Mouse (Mus musculus): ENCODE results near the gene Gm28230. TPM values are rescaled to one million over a fixed set of nuclear protein-coding genes. Genes with fewer than 3 reads are reported as not detected.

The Gm28230 gene
- total and polyA plus RNA-seq, 3 experiments, result 0.89 to 1.7 (median 1.1) TPM

- H3K27me3 ChIP-seq (replicated peaks), result no peaks in the 10 kb centered on the region
- dilution Hi-C loops (cut with MboI; ENCODE audit: extremely low pct_ligation_motif_present, extremely low pct_unique_long_range_greater_than_20kb, low sequenced_read_pairs), result no loop called here
- H3K9me3 ChIP-seq (replicated peaks; ENCODE audit: low read length), result peaks cover 21% of the 10 kb centered on the region
- in situ Hi-C loops (cut with MboI; ENCODE audit: low pct_ligation_motif_present, low pct_unique_long_range_greater_than_20kb, low sequenced_read_pairs), result no loop called here
- TF ChIP-seq TCF12 (IDR thresholded peaks at IDR 0.05; ENCODE audit: low read depth, low read length), result no peak
- TF ChIP-seq ZKSCAN1 (IDR thresholded peaks at IDR 0.05; ENCODE audit: borderline replicate concordance, low read depth, low read length), result no peak
- no peak for TF ChIP-seq POLR2AphosphoS2 (IDR thresholded peaks at IDR 0.05; ENCODE audit: low read depth, low read length)
- no peak for TF ChIP-seq POLR2A (IDR thresholded peaks at IDR 0.05; ENCODE audit: low read depth, low read length)
- TF ChIP-seq SIN3A (IDR thresholded peaks at IDR 0.05; ENCODE audit: low read length), result peak; percentile 56
- no peak for TF ChIP-seq PAX5 (IDR thresholded peaks at IDR 0.05; ENCODE audit: low read length)
- TF ChIP-seq KAT2A (IDR thresholded peaks at IDR 0.05; ENCODE audit: insufficient replicate concordance, low read length), result no peak
- no peak for TF ChIP-seq USF2 (conservative IDR thresholded peaks at IDR 0.05; ENCODE audit: low read depth, low read length)
- peak; percentile 59 for TF ChIP-seq MAZ (IDR thresholded peaks at IDR 0.05; ENCODE audit: low read depth, low read length)
- no peak for TF ChIP-seq NRF1 (IDR thresholded peaks at IDR 0.05; ENCODE audit: low read depth, low read length)
- TF ChIP-seq BHLHE40 (IDR thresholded peaks at IDR 0.05; ENCODE audit: low read depth, low read length), result peak; percentile 20; the same call in 1 of the 2 replicates
- TF ChIP-seq JUN (IDR thresholded peaks at IDR 0.05; ENCODE audit: insufficient read depth, low read depth, low read length), result no peak
- TF ChIP-seq RAD21 (IDR thresholded peaks at IDR 0.05; ENCODE audit: low read depth, low read length), result no peak
- no peak for TF ChIP-seq NELFE (IDR thresholded peaks at IDR 0.05; ENCODE audit: low read depth, low read length)
- peak; percentile 21; the same call in 1 of the 2 replicates for TF ChIP-seq EP300 (IDR thresholded peaks at IDR 0.05; ENCODE audit: low read length)
- TF ChIP-seq IRF4 (IDR thresholded peaks at IDR 0.05; ENCODE audit: low read depth, low read length), result 0 out of 2 replicates have a peak, but pooled peaks have one; percentile 53
- TF ChIP-seq SMC3 (IDR thresholded peaks at IDR 0.05; ENCODE audit: low read depth, low read length), result no peak
- 0 out of 2 replicates have a peak, but pooled peaks have one; percentile 28 for TF ChIP-seq UBTF (IDR thresholded peaks at IDR 0.05; ENCODE audit: low read depth, low read length)
- TF ChIP-seq HCFC1 (IDR thresholded peaks at IDR 0.05; ENCODE audit: low read depth, low read length), result no peak
- TF ChIP-seq ZC3H11A (IDR thresholded peaks at IDR 0.05; ENCODE audit: low read depth, low read length), result no peak
- no peak for TF ChIP-seq CTCF (conservative IDR thresholded peaks at IDR 0.05 in 1 of 2, IDR thresholded peaks at IDR 0.05 in 1 of 2; ENCODE audit: low read depth in 2 of 2, low read length in 2 of 2)
- TF ChIP-seq MAFK (IDR thresholded peaks at IDR 0.05; ENCODE audit: insufficient replicate concordance, low read length), result no peak
- peak; percentile 95 for TF ChIP-seq MEF2A (IDR thresholded peaks at IDR 0.05; ENCODE audit: borderline replicate concordance, low read depth, low read length)
- TF ChIP-seq MYC (IDR thresholded peaks at IDR 0.05; ENCODE audit: low read depth, low read length), result no peak
- TF ChIP-seq ZNF384 (IDR thresholded peaks at IDR 0.05; ENCODE audit: low read depth, low read length), result no peak
- 0 out of 2 replicates have a peak, but pooled peaks have one; percentile 39 for TF ChIP-seq MXI1 (IDR thresholded peaks at IDR 0.05; ENCODE audit: low read depth, low read length)
- TF ChIP-seq USF1 (IDR thresholded peaks at IDR 0.05; ENCODE audit: low read depth, low read length), result no peak
- peak; percentile 72; the same call in 1 of the 2 replicates for TF ChIP-seq CHD1 (IDR thresholded peaks at IDR 0.05; ENCODE audit: low read depth, low read length)
- no peak for TF ChIP-seq E2F4 (IDR thresholded peaks at IDR 0.05; ENCODE audit: insufficient replicate concordance, low read depth, low read length)
- no peak for TF ChIP-seq GABPA (IDR thresholded peaks at IDR 0.05; ENCODE audit: insufficient replicate concordance, low read depth, low read length)
- TF ChIP-seq MAX (IDR thresholded peaks at IDR 0.05; ENCODE audit: low read length), result no peak
- TF ChIP-seq ZMIZ1 (IDR thresholded peaks at IDR 0.05; ENCODE audit: low read depth, low read length), result no peak
- TF ChIP-seq ETS1 (conservative IDR thresholded peaks at IDR 0.05; ENCODE audit: low read depth, low read length), result peak; percentile 37; the same call in 1 of the 2 replicates
- TF ChIP-seq CHD2 (IDR thresholded peaks at IDR 0.05; ENCODE audit: low read length), result 0 out of 2 replicates have a peak, but pooled peaks have one; percentile 13
- no peak for TF ChIP-seq ELF1 (IDR thresholded peaks at IDR 0.05; ENCODE audit: low read depth, low read length)
- no peak for TF ChIP-seq TBP (conservative IDR thresholded peaks at IDR 0.05; ENCODE audit: low read depth, low read length)
- no peak for TF ChIP-seq RCOR1 (conservative IDR thresholded peaks at IDR 0.05; ENCODE audit: low read depth, low read length)
- TF ChIP-seq JUND (conservative IDR thresholded peaks at IDR 0.05; ENCODE audit: low read depth, low read length), result no peak
- H3K9ac ChIP-seq (ENCODE audit: insufficient read depth, low read depth), result peak overlapping the region; percentile 96
- H3K36me3 ChIP-seq (replicated peaks in 1 of 2; ENCODE audit: control insufficient read depth in 1 of 2, insufficient read depth in 1 of 2, low read length in 1 of 2), result peaks cover 22 to 42% of the 10 kb centered on the region in 2 experiments
- H3K79me2 ChIP-seq (replicated peaks; ENCODE audit: control insufficient read depth, extremely low read depth, insufficient read depth, poor library complexity, severe bottlenecking), result peaks cover 30% of the 10 kb centered on the region
- peak overlapping the region in 2 of 3 experiments; percentile 50 to 59 for H3K4me3 ChIP-seq (replicated peaks in 1 of 3; ENCODE audit: low read depth in 2 of 3, low read length in 2 of 3, poor library complexity in 1 of 3)
- peak overlapping the region; percentile 98 for H3K4me2 ChIP-seq (ENCODE audit: insufficient read depth, low read depth, poor library complexity, severe bottlenecking)
- H3K4me1 ChIP-seq (ENCODE audit: control insufficient read depth in 1 of 2, insufficient read depth in 2 of 2), result peaks cover 4 to 46% of the 10 kb centered on the region in 2 experiments; a peak in 2 of 4 replicates
- DNase-seq (ENCODE audit: extremely low read depth), result peak; percentile 12
- H3K27ac ChIP-seq (ENCODE audit: insufficient read depth, low read depth), result peak overlapping the region; percentile 92
Observed at GRCm38 (mm10) chr2:74731799-74732512, 5.4 kb downstream of the Gm28230 start.
